Mouse (Mus musculus): ENCODE measurements at regions not wholly inside any gene's neighbourhood (a gene's known extent, or its start where the extent isn't known, plus 50 kb on each side); places are given as distances from the start of the nearest gene placed in this dataset.

DNA sequence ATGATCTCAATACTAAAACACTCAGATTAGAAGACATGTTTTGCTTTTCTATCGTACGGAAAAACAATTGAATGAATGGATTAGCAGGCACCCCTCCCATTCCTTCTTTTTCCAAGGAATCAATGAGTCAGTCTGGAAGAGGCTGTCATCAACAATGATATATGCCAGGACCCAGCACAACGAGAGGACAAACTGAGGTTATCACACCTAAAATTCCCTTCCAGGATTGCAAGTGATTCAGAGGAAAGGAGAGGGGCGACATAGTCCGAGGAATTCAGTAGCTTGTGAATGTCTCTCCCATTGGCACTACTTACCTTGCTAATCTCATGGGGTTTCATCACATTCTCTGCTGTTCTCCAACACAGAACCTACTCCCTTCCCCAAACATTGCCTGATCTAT lies 620.1 kb upstream of the Mpdz start:
- no peak overlapping the region for H3K4me3 ChIP-seq
- no peaks in the 10 kb centered on the region for H3K27me3 ChIP-seq
- 87% methylated on average over 5 of the region's 5 CpGs for WGBS
- ATAC-seq = no peak
- H3K4me1 ChIP-seq = peaks cover 3% of the 10 kb centered on the region; the same call in 1 of the 2 replicates
- no peak overlapping the region for H3K27ac ChIP-seq
- H3K36me3 ChIP-seq (ENCODE audit: poor library complexity, severe bottlenecking) = no peaks in the 10 kb centered on the region
- H3K9me3 ChIP-seq (replicated peaks) = no peaks in the 10 kb centered on the region
- no peak overlapping the region for H3K9ac ChIP-seq
- no peak overlapping the region for H3K4me2 ChIP-seq

DNA sequence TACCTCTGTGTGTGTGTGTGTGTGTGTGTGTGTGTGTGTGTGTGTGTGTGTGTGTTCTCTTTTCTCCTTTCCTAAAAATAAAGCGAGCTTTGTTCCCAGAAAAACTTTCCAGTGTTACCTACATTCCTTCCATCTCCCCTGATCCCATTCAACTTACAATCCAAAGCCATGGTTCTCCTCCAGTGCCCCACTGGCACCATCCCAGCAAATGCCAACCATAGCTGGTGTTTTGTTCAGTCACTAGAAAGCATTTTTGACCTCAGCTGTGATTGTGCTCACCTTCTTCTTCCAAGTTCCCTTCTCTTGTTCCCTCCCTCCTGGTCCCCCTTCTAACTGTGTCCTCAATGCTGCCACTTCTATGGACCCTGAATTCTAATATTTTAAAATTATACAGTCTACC lies 614.1 kb upstream of the Mpdz start:
- no peak overlapping the region for H3K4me2 ChIP-seq
- no peak overlapping the region for H3K9ac ChIP-seq
- H3K36me3 ChIP-seq (ENCODE audit: poor library complexity, severe bottlenecking) = no peaks in the 10 kb centered on the region
- no peak overlapping the region for H3K4me3 ChIP-seq
- H3K27me3 ChIP-seq = no peaks in the 10 kb centered on the region
- H3K9me3 ChIP-seq (replicated peaks) = no peaks in the 10 kb centered on the region
- WGBS = 100% methylated on average over 1 of the region's 1 CpGs
- no peak overlapping the region for H3K27ac ChIP-seq
- ATAC-seq = no peak
- H3K4me1 ChIP-seq = no peaks in the 10 kb centered on the region

- H3K36me3 ChIP-seq (ENCODE audit: poor library complexity, severe bottlenecking) = no peaks in the 10 kb centered on the region
- no peaks in the 10 kb centered on the region for H3K4me1 ChIP-seq
- no peak overlapping the region for H3K9ac ChIP-seq
- H3K27ac ChIP-seq = no peak overlapping the region
- no peak overlapping the region for H3K4me3 ChIP-seq
- WGBS = 78% methylated on average over 2 of the region's 2 CpGs
- ATAC-seq = no peak
- no peaks in the 10 kb centered on the region for H3K27me3 ChIP-seq
- H3K4me2 ChIP-seq = no peak overlapping the region
- H3K9me3 ChIP-seq (replicated peaks) = no peaks in the 10 kb centered on the region
Observed at GRCm38 (mm10) chr4:82048171-82048570, 605.6 kb upstream of the Mpdz start.

DNA sequence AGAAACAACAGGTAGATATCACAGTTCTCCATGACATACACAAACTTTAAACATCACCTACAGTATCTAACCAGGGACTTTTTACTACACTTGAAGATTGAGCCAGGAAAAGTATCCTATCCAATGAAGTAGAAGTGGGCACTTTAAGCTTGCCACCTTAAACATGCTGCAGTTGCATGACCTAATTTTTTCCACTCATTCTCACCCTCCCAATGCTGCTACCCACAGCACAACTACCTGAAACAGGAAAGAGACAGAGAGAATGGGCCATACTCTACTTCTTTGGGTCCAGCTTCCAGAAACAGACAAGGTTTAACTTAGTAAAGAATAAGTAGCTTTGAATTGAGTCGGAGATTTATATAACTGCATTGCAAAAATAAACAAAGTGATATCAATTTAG lies 594.9 kb upstream of the Mpdz start:
- Histone ChIP-seq H3K4me2 (no peak overlapping the region), H3K36me3 (ENCODE audit: poor library complexity, severe bottlenecking) (no peaks in the 10 kb centered on the region), H3K27ac (no peak overlapping the region), H3K9me3 (replicated peaks) (0 out of 2 replicates have a peak, but pooled peaks cover 3% of the 10 kb centered on the region), H3K27me3 (no peaks in the 10 kb centered on the region), H3K4me3 (no peak overlapping the region), H3K9ac (no peak overlapping the region), H3K4me1 (peaks cover 8% of the 10 kb centered on the region)
- no peak for ATAC-seq
- 92% methylated on average over 1 of the region's 1 CpGs for whole genome bisulfite sequencing

GRCm38 (mm10) chr4:82035074-82035703 lies 592.6 kb upstream of the Mpdz start:
- Histone ChIP-seq H3K36me3 (ENCODE audit: poor library complexity, severe bottlenecking) (no peaks in the 10 kb centered on the region), H3K27me3 (no peaks in the 10 kb centered on the region), H3K4me2 (no peak overlapping the region), H3K4me1 (peaks cover 8% of the 10 kb centered on the region), H3K9ac (no peak overlapping the region), H3K9me3 (replicated peaks) (no peaks in the 10 kb centered on the region), H3K27ac (no peak overlapping the region), H3K4me3 (no peak overlapping the region)
- 47% methylated on average over 3 of the region's 3 CpGs for WGBS
- ATAC-seq = no peak

DNA sequence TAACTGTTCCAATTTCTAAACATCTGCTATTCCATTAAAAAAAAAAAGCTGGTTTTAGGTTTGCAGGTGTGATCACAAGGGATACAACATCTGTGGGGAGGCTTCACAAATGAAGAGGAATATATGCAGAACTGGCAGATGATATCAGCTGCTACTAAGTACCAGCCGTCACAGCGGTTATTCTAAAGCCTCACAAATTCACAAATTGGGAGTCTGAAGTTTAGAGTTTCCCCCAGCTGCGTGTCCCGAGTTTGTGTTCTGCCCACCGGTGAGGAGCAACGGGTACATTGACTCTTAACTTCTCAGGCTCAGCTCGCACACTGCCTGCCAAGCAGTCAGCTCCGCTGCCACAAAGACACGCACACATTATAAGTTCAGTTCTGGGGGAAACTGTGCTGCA lies 586.6 kb upstream of the Mpdz start:
- Histone ChIP-seq H3K4me2 (no peak overlapping the region), H3K9me3 (replicated peaks) (no peaks in the 10 kb centered on the region), H3K27me3 (no peaks in the 10 kb centered on the region), H3K9ac (no peak overlapping the region), H3K4me1 (peaks cover 14% of the 10 kb centered on the region), H3K36me3 (ENCODE audit: poor library complexity, severe bottlenecking) (no peaks in the 10 kb centered on the region), H3K4me3 (no peak overlapping the region), H3K27ac (no peak overlapping the region)
- 84% methylated on average over 9 of the region's 9 CpGs for WGBS
- no peak for ATAC-seq

DNA sequence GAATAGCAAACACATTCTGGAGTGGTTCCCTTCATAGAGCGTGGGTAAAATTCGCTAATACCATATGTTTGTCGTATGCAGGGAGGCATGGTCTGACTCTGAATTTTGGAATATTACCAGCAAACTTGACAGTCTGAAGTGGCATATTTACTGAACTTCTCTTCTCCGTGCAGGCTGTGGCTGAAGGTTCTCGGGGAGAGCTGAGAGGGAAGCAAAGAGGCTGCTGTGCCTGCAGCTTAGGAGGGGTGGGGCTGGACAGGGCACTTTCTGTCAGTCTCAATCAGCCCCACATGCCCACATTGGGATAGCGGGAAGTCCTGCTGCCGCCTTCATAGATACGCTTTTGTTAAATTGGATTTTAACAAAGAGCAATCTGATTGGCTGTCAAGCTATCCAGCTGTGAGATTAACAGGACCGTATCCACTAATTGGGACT lies 584.8 kb upstream of the Mpdz start:
- Histone ChIP-seq H3K27ac (no peak overlapping the region), H3K36me3 (ENCODE audit: poor library complexity, severe bottlenecking) (no peaks in the 10 kb centered on the region), H3K4me3 (no peak overlapping the region), H3K9ac (no peak overlapping the region), H3K4me1 (peaks cover 14% of the 10 kb centered on the region), H3K27me3 (no peaks in the 10 kb centered on the region), H3K4me2 (peak overlapping the region; percentile 41), H3K9me3 (replicated peaks) (no peaks in the 10 kb centered on the region)
- whole genome bisulfite sequencing = 19% methylated on average over 9 of the region's 9 CpGs
- peak; percentile 91 for ATAC-seq

- no peaks in the 10 kb centered on the region for H3K27me3 ChIP-seq
- H3K4me3 ChIP-seq = no peak overlapping the region
- no peak overlapping the region for H3K4me2 ChIP-seq
- 0 out of 2 replicates have a peak, but pooled peaks cover 3% of the 10 kb centered on the region for H3K9me3 ChIP-seq (replicated peaks)
- peaks cover 4% of the 10 kb centered on the region; the same call in 1 of the 2 replicates for H3K4me1 ChIP-seq
- WGBS = 85% methylated on average over 6 of the region's 6 CpGs
- no peak overlapping the region for H3K9ac ChIP-seq
- H3K27ac ChIP-seq = no peak overlapping the region
- no peak for ATAC-seq
- H3K36me3 ChIP-seq (ENCODE audit: poor library complexity, severe bottlenecking) = no peaks in the 10 kb centered on the region
Observed at GRCm38 (mm10) chr4:82001406-82001732, 558.8 kb upstream of the Mpdz start.

GRCm38 (mm10) chr4:82000590-82001405 lies 558.2 kb upstream of the Mpdz start:
- no peak for ATAC-seq
- Histone ChIP-seq H3K4me3 (no peak overlapping the region), H3K36me3 (ENCODE audit: poor library complexity, severe bottlenecking) (no peaks in the 10 kb centered on the region), H3K9me3 (replicated peaks) (0 out of 2 replicates have a peak, but pooled peaks cover 3% of the 10 kb centered on the region), H3K4me2 (no peak overlapping the region), H3K4me1 (peaks cover 4% of the 10 kb centered on the region; the same call in 1 of the 2 replicates), H3K9ac (no peak overlapping the region), H3K27ac (no peak overlapping the region), H3K27me3 (no peaks in the 10 kb centered on the region)
- 83% methylated on average over 19 of the region's 19 CpGs for WGBS

DNA sequence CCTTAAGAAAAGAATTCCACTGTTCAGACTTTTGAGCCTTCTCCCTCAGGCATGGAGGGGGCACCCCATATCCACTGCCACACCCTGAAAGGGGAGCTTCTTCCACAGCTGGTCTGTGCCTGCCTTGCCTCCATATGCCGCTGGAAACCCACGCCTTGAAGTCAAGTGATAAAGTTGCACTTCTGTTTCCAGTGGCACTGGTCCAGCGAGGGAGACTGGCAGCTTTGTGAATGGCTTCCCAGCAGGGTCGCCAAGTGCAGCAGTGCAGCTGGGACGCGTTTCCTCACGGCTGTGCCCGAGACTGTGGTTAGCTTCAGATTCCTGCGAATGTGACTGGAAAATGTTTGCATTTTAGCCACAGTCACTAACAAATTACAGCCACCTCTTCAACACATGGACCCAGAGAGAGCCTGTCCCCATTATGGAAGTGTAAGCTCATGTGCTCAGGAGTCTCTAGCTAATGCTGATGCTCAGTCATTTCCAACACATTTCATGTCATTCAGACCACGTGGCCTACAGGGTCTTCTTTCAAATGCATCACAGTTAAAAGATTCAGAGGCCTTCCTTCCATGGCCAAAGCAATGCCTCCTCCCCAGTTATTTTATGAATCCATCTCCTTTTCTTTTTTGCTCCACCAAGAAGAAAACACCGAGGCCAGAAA lies 557.2 kb upstream of the Mpdz start:
- Histone ChIP-seq H3K27me3 (no peaks in the 10 kb centered on the region), H3K4me1 (peaks cover 4% of the 10 kb centered on the region; the same call in 1 of the 2 replicates), H3K36me3 (ENCODE audit: poor library complexity, severe bottlenecking) (no peaks in the 10 kb centered on the region), H3K4me2 (no peak overlapping the region), H3K9me3 (replicated peaks) (0 out of 2 replicates have a peak, but pooled peaks cover 3% of the 10 kb centered on the region), H3K27ac (no peak overlapping the region), H3K4me3 (no peak overlapping the region), H3K9ac (no peak overlapping the region)
- 45% methylated on average over 11 of the region's 11 CpGs for WGBS
- ATAC-seq = 0 out of 2 replicates have a peak, but pooled peaks have one; percentile 33

DNA sequence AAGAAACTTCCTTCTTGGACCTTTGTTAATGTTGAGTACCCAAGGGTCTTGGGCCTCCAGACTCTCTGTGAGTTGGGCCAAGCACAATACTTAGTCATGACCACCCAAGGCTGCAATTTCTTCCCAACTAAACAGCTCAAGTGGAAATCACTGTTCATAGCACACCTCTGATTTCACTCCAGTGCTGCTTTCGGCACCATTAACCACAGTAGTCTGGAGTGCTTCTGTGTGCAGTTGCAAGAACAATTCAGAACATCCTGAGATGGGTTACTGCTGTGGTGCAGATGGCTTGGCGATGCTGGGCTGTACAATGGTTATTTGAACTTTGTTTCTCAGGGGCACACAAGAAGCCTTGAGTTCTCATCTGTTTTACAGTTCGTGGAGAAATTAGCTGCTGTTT lies 556.5 kb upstream of the Mpdz start:
- Histone ChIP-seq H3K27me3 (no peaks in the 10 kb centered on the region), H3K36me3 (ENCODE audit: poor library complexity, severe bottlenecking) (no peaks in the 10 kb centered on the region), H3K27ac (no peak overlapping the region), H3K4me1 (peaks cover 4% of the 10 kb centered on the region; the same call in 1 of the 2 replicates), H3K4me3 (no peak overlapping the region), H3K9ac (no peak overlapping the region), H3K4me2 (no peak overlapping the region), H3K9me3 (replicated peaks) (0 out of 2 replicates have a peak, but pooled peaks cover 3% of the 10 kb centered on the region)
- no peak for ATAC-seq
- 90% methylated on average over 3 of the region's 3 CpGs for WGBS

DNA sequence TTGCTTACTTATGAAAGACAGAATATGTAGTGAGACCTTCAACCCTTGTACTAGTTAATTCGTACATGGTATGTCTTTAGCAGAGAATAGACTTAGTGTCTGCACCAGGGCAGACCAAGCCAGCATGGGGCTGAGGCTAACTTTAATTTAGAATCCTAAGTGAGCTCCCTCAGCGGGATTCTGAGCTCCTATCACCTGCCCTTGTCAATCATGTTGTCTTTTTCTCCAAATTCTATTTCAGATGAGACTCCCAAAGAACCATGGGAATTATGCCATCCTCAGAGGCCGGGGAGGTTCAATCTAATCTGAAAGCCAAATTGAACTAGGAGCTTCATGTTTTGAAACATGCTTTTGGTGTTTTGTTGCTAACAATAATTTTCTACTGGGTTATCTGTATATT lies 553.8 kb upstream of the Mpdz start:
- Histone ChIP-seq H3K4me2 (no peak overlapping the region), H3K4me1 (peaks cover 4% of the 10 kb centered on the region; the same call in 1 of the 2 replicates), H3K36me3 (ENCODE audit: poor library complexity, severe bottlenecking) (no peaks in the 10 kb centered on the region), H3K9ac (no peak overlapping the region), H3K9me3 (replicated peaks) (no peaks in the 10 kb centered on the region), H3K4me3 (no peak overlapping the region), H3K27me3 (no peaks in the 10 kb centered on the region), H3K27ac (no peak overlapping the region)
- ATAC-seq = no peak
- WGBS = 72% methylated on average over 3 of the region's 3 CpGs

Data from forebrain, embryonic 13.5 days (tissue).